Mouse (Mus musculus): ENCODE data around the gene Il6st. TPM values are rescaled to one million over a fixed set of nuclear protein-coding genes. Genes with fewer than 3 reads are reported as not detected.

Il6st gene
- total RNA-seq, 1 experiment from 2014 or later: 20.9 TPM

- no peak for ATAC-seq (ENCODE audit: extremely low read depth, insufficient number of reproducible peaks, low FRiP score, poor library complexity, severe bottlenecking)
Observed at GRCm38 (mm10) chr13:112471201-112471600, 7.3 kb downstream of the Il6st start.

DNA sequence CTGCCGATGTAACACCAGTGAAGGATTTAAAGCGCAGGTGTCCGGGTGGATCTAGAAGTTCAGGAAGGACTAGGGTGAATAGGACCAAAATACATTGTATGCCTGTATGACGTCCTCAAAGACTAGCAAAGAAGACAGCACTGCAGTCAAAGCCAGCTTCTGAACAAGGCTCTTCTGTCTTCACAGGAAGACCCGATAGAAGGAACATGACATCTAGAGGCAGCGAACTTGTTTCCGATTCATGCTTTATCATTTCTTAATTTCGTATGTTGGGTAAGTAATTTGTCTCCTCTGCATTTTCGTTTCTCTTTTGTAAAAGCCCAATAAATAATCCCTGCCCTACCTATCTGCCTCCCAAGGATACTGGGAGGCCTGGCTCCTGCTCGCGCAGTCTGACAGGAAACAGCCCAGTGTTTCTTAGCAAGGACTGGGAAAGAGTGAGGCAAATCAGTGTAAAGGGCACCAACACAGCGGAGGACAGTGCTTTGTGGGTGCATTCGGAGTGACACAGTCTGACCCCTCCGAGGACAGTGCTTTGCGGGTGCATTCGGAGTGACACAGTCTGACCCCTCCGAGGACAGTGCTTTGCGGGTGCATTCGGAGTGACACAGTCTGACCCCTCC lies 8.6 kb downstream of the Il6st start:
- no peak for ATAC-seq (ENCODE audit: extremely low read depth, insufficient number of reproducible peaks, low FRiP score, poor library complexity, severe bottlenecking)

DNA sequence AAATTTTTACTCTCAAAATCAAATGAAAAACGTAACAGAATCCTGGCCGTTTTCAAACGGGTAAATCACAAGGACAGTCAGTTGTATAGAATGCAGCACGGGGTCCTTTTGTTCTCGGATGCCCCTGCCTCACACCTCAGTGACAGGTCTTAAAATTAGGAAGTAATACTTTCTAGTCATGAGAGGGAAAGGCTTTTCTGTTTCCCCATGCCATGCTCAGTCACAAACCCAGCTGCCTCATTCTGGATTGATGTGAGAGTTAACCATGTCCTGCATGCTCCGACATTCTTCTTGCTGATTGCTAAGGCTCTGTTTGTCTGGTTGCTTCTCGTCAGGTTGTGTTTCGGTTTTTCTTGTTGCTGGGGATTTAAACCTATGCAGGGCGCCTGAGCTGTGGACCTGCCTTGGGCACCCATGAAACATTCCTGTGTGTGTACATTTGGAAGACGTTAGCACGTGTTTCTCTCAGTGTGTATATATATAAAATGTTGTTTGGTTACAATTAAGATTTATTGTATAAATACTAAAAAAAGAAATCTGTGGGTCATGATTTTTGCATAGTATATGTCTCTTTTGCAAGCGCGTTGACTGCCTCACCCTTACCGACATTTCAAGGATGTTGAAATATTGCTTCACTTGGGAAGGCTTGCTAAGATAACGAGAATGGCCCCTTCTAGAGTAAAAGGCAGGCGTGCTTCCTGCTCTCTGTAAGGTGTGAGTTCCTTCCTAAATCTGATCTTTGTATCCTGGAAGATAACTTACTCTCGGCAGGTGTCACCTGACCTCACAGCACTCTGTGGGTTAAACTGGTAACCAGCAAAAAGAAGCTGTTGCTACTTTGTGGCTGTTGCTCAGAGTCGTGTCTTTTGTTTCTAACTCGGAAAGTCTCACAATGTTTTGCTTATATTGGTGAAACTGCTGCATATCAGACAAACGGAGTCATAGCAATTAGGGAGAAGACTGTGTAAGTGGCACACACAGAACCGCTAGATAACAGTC lies 10.2 kb downstream of the Il6st start:
- no peak for ATAC-seq (ENCODE audit: extremely low read depth, insufficient number of reproducible peaks, low FRiP score, poor library complexity, severe bottlenecking)

DNA sequence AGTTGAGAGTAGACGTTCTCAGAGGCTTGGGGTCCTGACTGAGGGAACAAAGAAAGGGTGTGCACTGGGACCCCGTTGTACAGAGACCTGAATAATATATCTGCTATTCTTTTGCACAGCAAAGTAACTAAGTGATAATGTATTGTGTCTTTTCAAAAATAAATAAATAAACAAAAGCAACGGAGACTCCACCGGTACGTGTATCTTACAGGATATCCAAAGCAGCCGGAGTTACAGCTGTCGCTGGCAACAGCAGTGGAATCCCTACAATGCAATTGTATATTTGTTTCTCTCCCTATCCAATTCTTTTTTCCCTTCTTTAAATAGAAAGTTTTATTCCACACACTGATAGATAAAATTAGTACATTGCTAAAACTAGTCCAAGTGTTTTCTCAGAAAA lies 15.2 kb downstream of the Il6st start:
- no peak for ATAC-seq (ENCODE audit: extremely low read depth, insufficient number of reproducible peaks, low FRiP score, poor library complexity, severe bottlenecking)

GRCm38 (mm10) chr13:112479926-112480325 lies 16.1 kb downstream of the Il6st start:
- ATAC-seq (ENCODE audit: extremely low read depth, insufficient number of reproducible peaks, low FRiP score, poor library complexity, severe bottlenecking): no peak

DNA sequence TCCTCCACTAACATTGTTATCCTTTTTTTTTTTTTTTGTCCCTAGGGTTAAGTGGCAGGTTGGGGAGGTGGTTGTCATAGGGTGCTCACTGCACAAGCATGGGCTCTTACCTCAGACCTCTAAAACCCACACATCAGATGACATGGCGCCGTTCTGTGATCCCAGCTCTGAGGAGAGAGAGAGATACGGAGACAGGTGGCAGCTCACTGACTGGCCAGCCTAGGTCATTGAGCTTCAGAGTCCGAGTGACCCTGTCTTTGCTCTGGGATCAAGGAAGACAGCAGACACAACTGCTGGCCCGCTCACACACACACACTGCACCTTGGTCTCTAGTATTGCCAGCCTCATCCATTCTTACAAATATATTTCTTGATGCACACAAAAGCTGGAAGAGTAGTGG lies 18.7 kb downstream of the Il6st start:
- no peak for ATAC-seq (ENCODE audit: extremely low read depth, insufficient number of reproducible peaks, low FRiP score, poor library complexity, severe bottlenecking)

- no peak for ATAC-seq (ENCODE audit: extremely low read depth, insufficient number of reproducible peaks, low FRiP score, poor library complexity, severe bottlenecking)
Observed at GRCm38 (mm10) chr13:112483015-112483414, 19.1 kb downstream of the Il6st start.

GRCm38 (mm10) chr13:112486236-112486635 lies 22.4 kb downstream of the Il6st start:
- no peak for ATAC-seq (ENCODE audit: extremely low read depth, insufficient number of reproducible peaks, low FRiP score, poor library complexity, severe bottlenecking)

- ATAC-seq (ENCODE audit: extremely low read depth, insufficient number of reproducible peaks, low FRiP score, poor library complexity, severe bottlenecking): no peak
Observed at GRCm38 (mm10) chr13:112486676-112487075, 22.8 kb downstream of the Il6st start.

GRCm38 (mm10) chr13:112490036-112490435 lies 26.2 kb downstream of the Il6st start:
- no peak for ATAC-seq (ENCODE audit: extremely low read depth, insufficient number of reproducible peaks, low FRiP score, poor library complexity, severe bottlenecking)

- ATAC-seq (ENCODE audit: extremely low read depth, insufficient number of reproducible peaks, low FRiP score, poor library complexity, severe bottlenecking): no peak
Observed at GRCm38 (mm10) chr13:112491636-112492284, 27.9 kb downstream of the Il6st start.

DNA sequence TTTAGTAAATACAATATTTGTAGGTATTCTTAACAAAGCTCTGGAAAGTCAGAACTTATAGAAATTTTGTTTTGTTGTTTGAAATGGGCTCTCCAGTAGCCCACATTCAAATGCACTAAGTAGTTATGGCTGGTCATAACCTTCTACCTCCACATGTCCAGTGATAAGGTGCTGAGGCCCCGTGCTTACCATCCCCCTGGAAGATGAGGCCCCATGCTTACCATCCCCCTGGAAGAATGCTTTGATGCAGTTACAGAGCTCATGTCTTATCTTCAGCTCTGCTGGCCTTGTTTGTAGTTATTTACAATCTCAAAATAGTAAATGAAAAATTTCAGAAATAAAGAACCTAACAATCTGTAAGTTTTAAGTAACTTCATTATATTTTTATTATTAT lies 28.4 kb downstream of the Il6st start:
- ATAC-seq (ENCODE audit: extremely low read depth, insufficient number of reproducible peaks, low FRiP score, poor library complexity, severe bottlenecking): no peak

GRCm38 (mm10) chr13:112494590-112494989 lies 30.7 kb downstream of the Il6st start:
- no peak for ATAC-seq (ENCODE audit: extremely low read depth, insufficient number of reproducible peaks, low FRiP score, poor library complexity, severe bottlenecking)

GRCm38 (mm10) chr13:112500027-112500426 lies 36.2 kb downstream of the Il6st start:
- ATAC-seq (ENCODE audit: extremely low read depth, insufficient number of reproducible peaks, low FRiP score, poor library complexity, severe bottlenecking): no peak

GRCm38 (mm10) chr13:112500466-112500865 lies 36.6 kb downstream of the Il6st start:
- ATAC-seq (ENCODE audit: extremely low read depth, insufficient number of reproducible peaks, low FRiP score, poor library complexity, severe bottlenecking): no peak

GRCm38 (mm10) chr13:112503846-112504245 lies 40.0 kb downstream of the Il6st start:
- ATAC-seq (ENCODE audit: extremely low read depth, insufficient number of reproducible peaks, low FRiP score, poor library complexity, severe bottlenecking): no peak

GRCm38 (mm10) chr13:112505436-112505835 lies 41.6 kb downstream of the Il6st start:
- ATAC-seq (ENCODE audit: extremely low read depth, insufficient number of reproducible peaks, low FRiP score, poor library complexity, severe bottlenecking): no peak

GRCm38 (mm10) chr13:112506766-112507165 lies 42.9 kb downstream of the Il6st start:
- ATAC-seq (ENCODE audit: extremely low read depth, insufficient number of reproducible peaks, low FRiP score, poor library complexity, severe bottlenecking): no peak

DNA sequence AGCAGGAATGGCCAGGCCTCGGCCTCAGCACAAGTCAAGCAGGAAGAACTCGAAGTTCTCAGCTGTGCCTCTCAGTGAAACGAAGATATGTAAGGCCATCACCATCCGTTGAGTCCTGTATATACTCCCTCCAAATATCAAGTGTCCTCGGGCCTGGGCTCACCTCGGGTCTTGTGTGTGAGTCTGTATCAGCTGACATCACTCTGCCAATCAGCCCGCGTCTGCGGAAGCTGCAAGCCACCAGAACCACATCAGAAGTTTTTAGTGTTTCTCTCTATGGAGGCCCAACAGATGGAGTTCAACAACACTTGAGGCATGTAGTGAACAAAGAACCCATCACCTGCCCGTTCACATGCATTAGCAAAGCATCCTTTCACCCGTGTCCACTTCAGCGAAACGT lies 43.8 kb downstream of the Il6st start:
- ATAC-seq (ENCODE audit: extremely low read depth, insufficient number of reproducible peaks, low FRiP score, poor library complexity, severe bottlenecking): no peak; the same call in 1 of the 2 replicates

- ATAC-seq (ENCODE audit: extremely low read depth, insufficient number of reproducible peaks, low FRiP score, poor library complexity, severe bottlenecking): no peak
Observed at GRCm38 (mm10) chr13:112508487-112508886, 44.6 kb downstream of the Il6st start.

Measured in neutrophil, adult 5-6 weeks (primary cell).